Mouse (Mus musculus) midbrain, embryonic 15.5 days (tissue): ENCODE results near the gene Endod1. TPM values are rescaled to one million over a fixed set of nuclear protein-coding genes. Genes with fewer than 3 reads are reported as not detected.

Experiments used
- ATAC-seq: fragments of 200-750 bp; cut with Nextera tagmentation; replicated peaks from 2 replicates; pipeline ENCODE4 v1.8.0; 2017; ENCODE audit warnings: moderate TSS enrichment
- H3K27ac ChIP-seq: fragments of 300-500 bp; sonication (generic); 2 replicates; pipeline ENCODE4 v1.5.1; 2015; ENCODE audit warnings: mild to moderate bottlenecking, inconsistent platforms
- H3K27me3 ChIP-seq: fragments of 300-500 bp; sonication (generic); replicated peaks from 2 replicates; pipeline ENCODE4 v1.6.1; 2015; ENCODE audit warnings: inconsistent platforms
- H3K36me3 ChIP-seq: fragments of 300-500 bp; sonication (generic); replicated peaks from 2 replicates; pipeline ENCODE4 v1.6.1; 2015; ENCODE audit warnings: inconsistent platforms
- H3K4me1 ChIP-seq: fragments of 300-500 bp; sonication (generic); 2 replicates; pipeline ENCODE4 v1.6.1; 2015; ENCODE audit warnings: inconsistent platforms
- H3K4me2 ChIP-seq: fragments of 300-500 bp; sonication (generic); 2 replicates; pipeline ENCODE4 v1.6.1; 2015; ENCODE audit warnings: inconsistent platforms, mild to moderate bottlenecking, moderate library complexity
- H3K4me3 ChIP-seq: fragments of 300-500 bp; sonication (generic); 2 replicates; pipeline ENCODE4 v1.5.1; 2015; ENCODE audit warnings: mild to moderate bottlenecking, inconsistent platforms
- H3K9ac ChIP-seq: fragments of 300-500 bp; sonication (generic); 2 replicates; pipeline ENCODE4 v1.6.1; 2015; ENCODE audit warnings: mild to moderate bottlenecking, inconsistent platforms
- H3K9me3 ChIP-seq: fragments of 300-500 bp; sonication (generic); 2 replicates; pipeline ENCODE4 v1.6.1; 2016; ENCODE audit warnings: inconsistent platforms
- WGBS: fragments of 180-500 bp; shearing (Covaris S2); methylation state at CpG from one replicate; pipeline ENCODE4 v1.1.7; 2015; ENCODE audit warnings: mixed read lengths; 5-methylcytosine and 5-hydroxymethylcytosine counted together
- polyA plus RNA-seq: library from polyadenylated mRNA; unstranded; fragments of >200 nt; fragmentation: Nextera tagmentation; extraction: Ambion mirVana; gene quantifications from 2 replicates; pipeline ENCODE4 v1.2.1, GENCODE M21; 2015

The Endod1 gene
- 25.8 and 27.4 TPM in 2 replicates for polyA plus RNA-seq

DNA sequence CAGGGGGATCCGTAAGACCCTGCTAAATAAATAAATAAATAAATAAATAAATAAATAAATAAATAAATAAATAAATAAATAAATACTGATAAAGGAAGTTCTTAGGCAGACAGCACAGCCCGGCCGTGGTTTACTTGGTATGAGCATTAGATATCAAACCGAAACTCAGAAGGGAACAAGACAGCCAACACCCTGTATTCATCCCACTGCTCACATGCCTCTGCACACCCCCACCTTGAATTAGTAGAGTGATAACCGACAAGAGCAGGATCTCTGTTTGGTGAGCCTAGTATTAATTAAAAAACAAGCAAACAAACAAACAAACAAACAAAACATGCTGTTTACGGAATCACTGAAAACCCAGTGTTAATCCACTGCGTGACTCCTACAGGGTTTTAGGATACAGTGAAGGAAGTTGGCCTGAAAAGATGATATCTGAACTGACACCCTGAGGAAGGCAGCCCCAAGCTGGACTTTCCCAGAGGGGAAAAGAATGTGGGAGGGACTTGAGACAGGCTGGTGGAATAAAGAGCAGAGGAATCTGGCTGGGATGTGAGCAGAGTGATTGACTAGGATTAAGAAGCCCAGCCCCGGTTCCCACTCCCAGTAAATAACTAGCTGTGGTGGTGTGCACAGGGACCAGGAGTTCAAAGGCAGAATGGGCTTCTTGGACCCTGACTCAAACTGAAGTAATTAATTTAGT lies at the start of gene Endod1:
Gene Endod1 (minus strand): TSS at position 155 of the 703 bp plus-strand sequence.
- H3K27ac ChIP-seq, result peak within 1 kb of the TSS; percentile 81
- peak within 1 kb of the TSS; percentile 58 for H3K4me3 ChIP-seq
- ATAC-seq, result peak; percentile 83
- WGBS, result 2% methylated on average over 8 of the region's 8 CpGs
- H3K9me3 ChIP-seq, result no peaks in the 10 kb centered on the region
- H3K27me3 ChIP-seq, result no peaks in the 10 kb centered on the region
- H3K9ac ChIP-seq, result peak within 1 kb of the TSS; percentile 70
- H3K4me1 ChIP-seq, result peaks cover 18% of the 10 kb centered on the region
- peak within 1 kb of the TSS; percentile 79 for H3K4me2 ChIP-seq
- H3K36me3 ChIP-seq, result no peaks in the 10 kb centered on the region

DNA sequence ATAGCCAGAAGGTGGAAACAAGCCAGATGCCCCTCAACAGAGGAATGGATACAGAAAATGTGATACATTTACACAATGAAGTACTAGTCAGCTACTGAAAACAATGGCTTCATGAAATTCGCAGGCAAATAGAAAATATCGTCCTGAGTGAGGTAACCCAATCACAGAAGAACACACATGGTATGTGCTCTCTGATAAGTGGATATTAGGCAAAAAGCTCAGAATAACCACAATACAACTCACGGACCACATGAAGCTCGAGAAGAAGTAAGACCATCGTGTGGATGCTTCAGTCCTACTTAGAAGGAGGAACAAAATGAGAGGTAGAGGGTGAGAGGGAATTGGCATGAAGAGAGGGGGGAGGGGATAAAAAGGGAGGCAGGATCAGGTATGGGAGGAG lies 27.8 kb upstream of the Endod1 start:
- no peak overlapping the region for H3K4me3 ChIP-seq
- no peak overlapping the region for H3K4me2 ChIP-seq
- WGBS, result 93% methylated on average over 5 of the region's 5 CpGs
- H3K36me3 ChIP-seq, result no peaks in the 10 kb centered on the region
- H3K9me3 ChIP-seq, result no peaks in the 10 kb centered on the region
- no peak for ATAC-seq
- H3K27me3 ChIP-seq, result no peaks in the 10 kb centered on the region
- no peaks in the 10 kb centered on the region for H3K4me1 ChIP-seq
- H3K9ac ChIP-seq, result no peak overlapping the region
- H3K27ac ChIP-seq, result no peak overlapping the region

DNA sequence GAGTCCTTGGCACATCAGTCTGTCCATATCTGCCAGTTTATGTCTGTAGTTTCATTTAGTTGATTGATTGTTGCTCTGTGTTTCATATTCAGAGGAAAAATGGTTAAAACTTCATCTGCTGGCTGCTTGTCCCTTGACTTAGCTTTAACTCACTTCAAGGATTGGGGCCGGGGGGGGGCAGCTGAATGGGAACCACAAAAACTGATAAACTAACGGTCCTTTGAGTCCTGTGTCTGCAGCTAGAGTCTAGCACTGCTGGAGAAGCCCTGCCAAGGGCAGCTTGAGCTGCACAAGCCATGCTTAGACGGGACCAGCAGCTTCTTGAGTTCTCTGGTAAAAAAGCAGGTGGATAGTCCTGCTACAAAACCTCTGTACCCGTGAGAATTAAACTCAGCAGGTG lies 26.7 kb upstream of the Endod1 start:
- no peak overlapping the region for H3K27ac ChIP-seq
- H3K9me3 ChIP-seq, result no peaks in the 10 kb centered on the region
- no peaks in the 10 kb centered on the region for H3K4me1 ChIP-seq
- no peak overlapping the region for H3K4me3 ChIP-seq
- no peak overlapping the region for H3K9ac ChIP-seq
- ATAC-seq, result no peak
- no peaks in the 10 kb centered on the region for H3K36me3 ChIP-seq
- no peak overlapping the region for H3K4me2 ChIP-seq
- WGBS, result 73% methylated on average over 4 of the region's 4 CpGs
- no peaks in the 10 kb centered on the region for H3K27me3 ChIP-seq

DNA sequence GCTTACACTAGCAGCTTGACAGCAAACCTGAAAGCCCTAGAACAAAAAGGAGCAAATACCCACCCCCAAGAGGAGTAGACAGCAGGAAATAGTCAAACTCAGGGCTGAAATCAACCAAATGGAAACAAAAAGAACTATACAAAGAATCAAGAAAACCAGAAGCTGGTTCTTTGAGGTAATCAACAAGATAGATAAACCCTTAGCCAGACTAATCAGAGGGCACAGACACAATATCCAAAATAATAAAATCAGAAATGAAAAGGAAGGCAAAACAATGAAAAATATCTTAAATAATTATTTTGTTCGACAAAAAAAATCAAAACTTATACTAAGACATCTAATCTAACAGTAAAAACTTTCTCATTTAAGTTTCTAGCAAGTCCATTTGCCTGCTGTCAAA lies 24.7 kb upstream of the Endod1 start:
- Histone ChIP-seq H3K9me3 (no peaks in the 10 kb centered on the region), H3K36me3 (no peaks in the 10 kb centered on the region), H3K4me3 (no peak overlapping the region), H3K9ac (no peak overlapping the region), H3K27ac (no peak overlapping the region), H3K4me1 (no peaks in the 10 kb centered on the region), H3K27me3 (no peaks in the 10 kb centered on the region), H3K4me2 (no peak overlapping the region)
- ATAC-seq, result no peak
- 77% methylated on average over 1 of the region's 1 CpGs for WGBS

DNA sequence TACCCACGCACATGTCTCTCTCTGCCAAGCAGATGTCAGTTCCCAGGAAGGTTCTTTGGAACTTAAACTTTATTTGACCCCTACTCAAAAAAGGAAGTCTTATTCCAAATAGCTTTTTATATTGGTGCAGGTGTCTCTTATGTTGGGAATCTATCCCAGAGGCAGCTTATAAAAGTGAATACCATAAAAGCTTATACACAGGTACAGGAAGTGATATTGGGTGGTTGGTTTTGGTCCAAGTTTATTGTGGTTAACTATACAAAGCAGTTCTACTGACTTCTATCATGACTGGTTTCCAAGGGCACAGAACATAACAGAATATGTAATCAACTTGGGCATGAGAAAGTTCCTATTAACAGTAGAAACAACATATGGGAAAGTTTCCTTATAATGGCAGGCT lies 20.8 kb upstream of the Endod1 start:
- Histone ChIP-seq H3K27ac (no peak overlapping the region), H3K9me3 (no peaks in the 10 kb centered on the region), H3K4me3 (no peak overlapping the region), H3K4me2 (no peak overlapping the region), H3K9ac (no peak overlapping the region), H3K36me3 (no peaks in the 10 kb centered on the region), H3K27me3 (no peaks in the 10 kb centered on the region), H3K4me1 (no peaks in the 10 kb centered on the region)
- 88% methylated on average over 1 of the region's 1 CpGs for WGBS
- no peak for ATAC-seq

DNA sequence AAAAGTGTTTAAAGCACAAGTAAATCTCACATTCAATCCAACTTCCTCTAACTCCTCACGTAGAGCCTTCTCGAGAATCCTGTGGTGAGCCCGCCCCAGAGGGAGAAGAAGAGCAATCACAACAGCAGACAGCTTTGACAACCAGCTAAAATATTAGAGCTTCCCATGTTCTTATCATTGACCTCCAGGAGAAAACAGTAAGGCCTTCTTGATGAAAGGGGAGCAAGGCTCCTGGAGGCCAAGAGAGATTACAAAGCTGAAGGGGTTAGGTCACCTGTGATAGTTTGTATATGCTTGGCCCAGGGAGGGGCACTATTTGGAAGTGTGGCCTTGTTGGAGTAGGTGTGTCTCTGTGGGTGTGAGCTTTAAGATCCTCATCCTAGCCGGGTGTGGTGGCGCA lies 19.1 kb upstream of the Endod1 start:
- WGBS, result 84% methylated on average over 5 of the region's 5 CpGs
- Histone ChIP-seq H3K27me3 (no peaks in the 10 kb centered on the region), H3K4me3 (no peak overlapping the region), H3K4me1 (no peaks in the 10 kb centered on the region), H3K9ac (no peak overlapping the region), H3K4me2 (no peak overlapping the region), H3K27ac (no peak overlapping the region), H3K9me3 (no peaks in the 10 kb centered on the region), H3K36me3 (no peaks in the 10 kb centered on the region)
- ATAC-seq, result no peak

DNA sequence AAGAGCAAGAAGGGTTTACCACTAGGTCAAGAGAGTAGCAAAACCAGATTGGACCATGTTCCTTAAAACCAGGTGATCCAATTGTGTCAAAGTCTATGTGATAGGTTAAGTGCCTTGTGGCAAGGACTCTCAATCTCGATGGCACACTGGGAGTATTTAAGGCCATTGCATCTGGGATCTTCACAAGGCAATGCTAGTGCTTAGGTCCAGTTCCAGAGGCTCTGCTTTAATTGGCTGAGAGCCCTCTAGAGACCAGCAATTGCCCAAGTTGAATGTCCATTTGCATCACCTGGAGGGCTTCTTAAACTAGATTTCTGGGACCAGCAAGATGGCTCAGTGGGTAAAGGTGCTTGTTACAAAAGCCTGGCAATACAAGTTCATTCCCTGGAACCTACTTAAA lies 17.6 kb upstream of the Endod1 start:
- Histone ChIP-seq H3K4me1 (no peaks in the 10 kb centered on the region), H3K27me3 (no peaks in the 10 kb centered on the region), H3K36me3 (no peaks in the 10 kb centered on the region), H3K4me3 (no peak overlapping the region), H3K9ac (no peak overlapping the region), H3K27ac (no peak overlapping the region), H3K9me3 (no peaks in the 10 kb centered on the region), H3K4me2 (no peak overlapping the region)
- 73% methylated on average over 1 of the region's 1 CpGs for WGBS
- no peak for ATAC-seq

DNA sequence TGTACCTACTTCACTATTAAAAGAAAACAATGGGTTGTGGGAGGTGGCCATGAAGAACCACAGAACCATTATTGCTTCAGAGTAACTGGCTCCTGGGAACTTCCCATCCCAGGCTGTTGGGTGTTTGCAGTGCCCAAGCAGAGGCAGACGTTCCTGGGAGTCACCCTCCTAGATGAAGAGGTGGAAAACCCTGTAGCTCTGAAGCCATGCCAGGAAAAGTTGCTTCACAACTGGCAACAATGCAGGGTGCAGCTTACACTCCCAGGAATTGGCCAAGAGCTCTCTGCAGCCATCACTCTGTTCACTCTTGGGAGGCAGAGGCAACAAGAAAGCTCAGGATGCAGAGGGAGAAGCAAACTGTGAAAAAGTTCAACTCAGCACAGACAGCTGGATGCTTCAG lies 16.8 kb upstream of the Endod1 start:
- 58% methylated on average over 1 of the region's 1 CpGs for WGBS
- ATAC-seq, result no peak
- H3K4me3 ChIP-seq, result no peak overlapping the region
- H3K4me1 ChIP-seq, result no peaks in the 10 kb centered on the region
- H3K4me2 ChIP-seq, result no peak overlapping the region
- H3K27ac ChIP-seq, result no peak overlapping the region
- H3K36me3 ChIP-seq, result no peaks in the 10 kb centered on the region
- H3K27me3 ChIP-seq, result no peaks in the 10 kb centered on the region
- no peak overlapping the region for H3K9ac ChIP-seq
- H3K9me3 ChIP-seq, result no peaks in the 10 kb centered on the region

DNA sequence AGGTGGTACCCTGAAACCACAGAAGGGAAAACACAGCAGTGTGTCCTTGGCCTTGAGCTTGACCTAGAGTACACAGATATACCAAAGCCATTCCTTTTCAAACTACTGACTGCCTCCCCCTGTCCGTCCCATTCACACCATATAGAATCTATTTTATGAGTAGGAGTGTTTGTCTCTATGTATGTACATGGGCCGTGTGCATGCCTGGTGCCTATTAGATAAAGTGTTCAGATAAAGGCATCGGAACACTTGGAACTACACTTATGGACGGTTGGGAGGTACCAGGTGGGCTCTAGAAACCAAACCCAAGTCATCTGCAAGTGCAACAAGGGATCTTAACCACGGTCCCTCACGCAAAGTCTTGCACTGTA lies 16.1 kb upstream of the Endod1 start:
- no peaks in the 10 kb centered on the region for H3K36me3 ChIP-seq
- no peak overlapping the region for H3K27ac ChIP-seq
- no peaks in the 10 kb centered on the region for H3K27me3 ChIP-seq
- H3K9ac ChIP-seq, result no peak overlapping the region
- H3K4me3 ChIP-seq, result no peak overlapping the region
- no peak overlapping the region for H3K4me2 ChIP-seq
- 88% methylated on average over 6 of the region's 6 CpGs for WGBS
- H3K4me1 ChIP-seq, result no peaks in the 10 kb centered on the region
- no peaks in the 10 kb centered on the region for H3K9me3 ChIP-seq
- ATAC-seq, result no peak

DNA sequence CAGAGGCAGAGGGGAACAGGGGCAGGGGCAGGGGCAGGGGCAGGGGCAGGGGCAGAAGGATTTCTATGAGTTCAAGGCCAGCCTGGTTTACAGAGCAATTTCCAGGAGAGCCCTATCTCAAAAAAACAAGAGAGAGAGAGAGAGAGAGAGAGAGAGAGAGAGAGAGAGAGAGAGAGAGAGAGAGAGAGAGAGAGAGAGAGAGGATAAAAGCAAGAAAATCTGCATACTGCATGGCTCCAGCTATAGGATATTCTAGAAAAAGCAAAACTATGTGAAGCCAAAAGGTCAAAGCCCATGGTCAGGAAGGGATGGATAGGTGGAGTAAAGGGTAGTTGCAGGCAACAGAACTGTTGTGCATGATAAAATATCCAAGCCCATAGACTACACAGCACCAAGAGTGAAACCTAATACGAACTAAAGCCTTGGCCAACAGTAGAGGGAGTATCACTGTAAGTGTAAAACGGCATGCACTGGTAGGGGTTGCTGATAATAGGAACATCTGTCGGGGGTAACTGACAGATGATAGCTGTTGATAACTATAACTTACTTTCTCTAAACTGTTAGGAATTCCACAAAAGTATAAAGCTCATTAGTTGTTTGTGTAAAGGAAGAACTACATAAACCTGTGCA lies 15.6 kb upstream of the Endod1 start:
- whole genome bisulfite sequencing, result 85% methylated on average over 3 of the region's 3 CpGs
- no peaks in the 10 kb centered on the region for H3K36me3 ChIP-seq
- no peaks in the 10 kb centered on the region for H3K4me1 ChIP-seq
- no peak overlapping the region for H3K4me2 ChIP-seq
- no peak overlapping the region for H3K4me3 ChIP-seq
- no peak overlapping the region for H3K9ac ChIP-seq
- H3K9me3 ChIP-seq, result no peaks in the 10 kb centered on the region
- H3K27ac ChIP-seq, result no peak overlapping the region
- no peak for ATAC-seq
- no peaks in the 10 kb centered on the region for H3K27me3 ChIP-seq

DNA sequence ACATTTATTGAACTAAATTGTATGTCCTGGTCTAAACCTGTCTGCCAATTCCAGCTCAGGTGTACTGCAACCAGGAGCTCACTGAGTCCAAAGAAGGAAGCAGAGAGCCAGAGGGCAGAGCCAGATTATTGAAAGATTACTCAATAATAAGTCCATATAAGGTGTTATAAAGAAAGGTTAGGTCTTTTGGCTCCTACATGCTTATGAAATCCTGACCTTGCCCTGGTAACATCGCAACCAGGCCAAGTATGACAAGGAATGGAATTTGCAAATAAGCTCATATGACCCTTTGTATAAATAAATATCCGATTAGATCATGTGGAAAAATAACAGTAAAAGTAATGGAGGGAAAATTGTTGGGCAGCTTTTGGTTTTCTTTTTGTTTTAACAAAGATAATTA lies 14.8 kb upstream of the Endod1 start:
- H3K9me3 ChIP-seq, result no peaks in the 10 kb centered on the region
- no peak overlapping the region for H3K27ac ChIP-seq
- H3K4me2 ChIP-seq, result no peak overlapping the region
- no peaks in the 10 kb centered on the region for H3K27me3 ChIP-seq
- WGBS, result 81% methylated on average over 2 of the region's 2 CpGs
- no peaks in the 10 kb centered on the region for H3K4me1 ChIP-seq
- H3K4me3 ChIP-seq, result no peak overlapping the region
- ATAC-seq, result no peak
- no peaks in the 10 kb centered on the region for H3K36me3 ChIP-seq
- no peak overlapping the region for H3K9ac ChIP-seq

DNA sequence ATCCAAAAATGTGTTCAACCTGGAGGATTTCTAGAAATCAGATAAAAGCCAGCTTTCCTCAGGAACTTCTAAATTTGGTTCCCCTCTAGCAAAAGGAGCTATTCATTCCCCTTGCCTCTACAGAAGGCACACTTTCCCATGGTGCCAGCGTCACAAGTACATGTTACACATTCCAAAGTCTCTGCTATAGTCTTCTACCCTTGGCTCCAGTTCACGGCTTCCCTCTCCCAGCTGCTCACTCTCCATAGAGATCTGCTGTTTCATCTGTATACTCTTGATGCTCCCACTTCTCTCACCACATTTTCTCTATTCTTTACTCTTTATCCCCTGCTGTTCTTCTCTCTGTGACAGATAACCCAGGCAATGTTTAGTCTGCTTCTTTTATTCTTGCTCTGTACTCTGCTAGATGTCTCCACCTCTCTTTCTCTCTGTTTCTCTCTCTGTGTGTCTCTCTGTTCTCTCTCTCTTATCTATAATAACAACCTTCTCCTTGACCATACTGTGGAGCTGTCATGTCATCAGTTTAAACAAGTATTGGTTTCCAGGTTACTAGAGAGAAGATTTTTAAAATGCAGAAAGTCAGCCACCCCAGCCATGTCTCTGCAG lies 13.8 kb upstream of the Endod1 start:
- Histone ChIP-seq H3K36me3 (no peaks in the 10 kb centered on the region), H3K27ac (no peak overlapping the region), H3K4me2 (no peak overlapping the region), H3K27me3 (no peaks in the 10 kb centered on the region), H3K4me1 (no peaks in the 10 kb centered on the region), H3K9me3 (no peaks in the 10 kb centered on the region), H3K9ac (no peak overlapping the region), H3K4me3 (no peak overlapping the region)
- 37% methylated on average over 2 of the region's 2 CpGs for WGBS
- ATAC-seq, result no peak

DNA sequence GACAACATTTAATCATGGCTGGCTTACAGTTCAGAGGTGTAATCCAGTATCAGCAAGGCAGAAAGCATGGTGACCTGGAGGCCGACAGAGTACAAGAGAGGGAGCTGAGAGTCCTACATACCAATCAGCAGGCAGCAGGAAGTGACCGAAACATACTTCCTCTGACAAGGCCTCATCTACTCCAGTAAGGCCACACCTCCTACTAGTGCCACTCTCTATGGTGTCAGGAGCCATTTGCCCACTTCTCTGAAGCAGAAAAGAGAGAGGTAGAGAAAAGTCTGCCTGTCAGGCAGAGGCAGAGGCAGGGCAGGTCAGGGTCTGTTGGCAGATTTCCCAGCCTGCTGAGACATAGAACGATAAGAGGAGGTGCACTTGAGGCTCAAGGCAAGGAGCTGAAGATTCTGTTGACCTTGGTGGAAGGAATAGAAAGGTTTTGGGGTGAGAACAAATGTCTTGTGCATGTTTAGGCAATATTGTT lies 10.6 kb upstream of the Endod1 start:
- Histone ChIP-seq H3K9ac (no peak overlapping the region), H3K27me3 (no peaks in the 10 kb centered on the region), H3K27ac (no peak overlapping the region), H3K9me3 (no peaks in the 10 kb centered on the region), H3K4me3 (no peak overlapping the region), H3K4me1 (no peaks in the 10 kb centered on the region), H3K36me3 (no peaks in the 10 kb centered on the region), H3K4me2 (no peak overlapping the region)
- WGBS, result 89% methylated on average over 3 of the region's 3 CpGs
- ATAC-seq, result no peak
